9 mouse cellular contexts compared by ENCODE assay signal in the genomic region with DNA sequence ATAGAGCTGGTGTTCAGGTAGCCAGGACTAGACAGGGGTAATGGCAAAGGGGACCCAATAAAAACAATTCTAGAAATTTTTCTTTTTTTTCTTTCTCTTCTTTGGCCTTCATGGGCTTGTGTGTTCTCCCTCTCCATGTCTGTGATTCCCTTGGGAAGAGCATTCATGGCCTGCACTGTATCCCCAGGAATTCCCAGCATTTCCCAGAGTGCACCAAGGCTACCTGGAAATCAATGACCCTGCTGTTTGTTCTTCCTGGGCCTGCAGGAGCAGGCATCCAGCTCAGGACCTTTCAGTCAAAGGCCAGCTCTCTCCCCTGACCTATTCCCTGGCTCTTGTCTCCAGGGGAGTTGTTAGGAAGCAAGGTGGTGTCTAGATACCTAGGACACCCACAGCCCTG. TPM values are rescaled to one million over a fixed set of nuclear protein-coding genes. Genes with fewer than 3 reads are reported as not detected.
A peak's percentile ranks its signal among the peaks of the same experiment; 100 is the strongest.
DNase-seq lines count a peak whose midpoint lies in the region; ATAC-seq lines count a peak whose summit lies in the region.
"Had no signal": no experiment of that assay in that cellular context is flagged by ENCODE, and none has a peak within 500 bp of the region (broad histone marks: within the 10 kb centered on the region; RNA-seq: fewer than 3 reads in every experiment).

No protein-coding gene starts in this region.

- H3K9ac ChIP-seq in kidney, embryonic 14.5 days (ENCODE audit: low read depth, low read length): no peak overlapping the region
- H3K9ac ChIP-seq in forebrain, embryonic 13.5 days: peak overlapping the region; percentile 81; the same call in 1 of the 2 replicates
- no peak overlapping the region for H3K9ac ChIP-seq in midbrain, embryonic 16.5 days (ENCODE audit: low read depth, low read length)

- no peak overlapping the region for H3K27ac ChIP-seq in kidney, embryonic 14.5 days (ENCODE audit: low read depth, low read length)
- no peak overlapping the region for H3K27ac ChIP-seq in forebrain, embryonic 13.5 days
- no peak overlapping the region for H3K27ac ChIP-seq in midbrain, embryonic 16.5 days (ENCODE audit: low read length)
- H3K27ac ChIP-seq: gastrocnemius, adult 2 months had no signal

- no peak for DNase-seq in kidney, postnatal 10 days
- DNase-seq in liver: peak; percentile 12
- no peak for DNase-seq in left cerebral cortex, postnatal 4 days
- DNase-seq in urinary bladder, postnatal 14 days (ENCODE audit: low spot score): no peak
- no peak for DNase-seq in thymus, postnatal 14 days
- DNase-seq: gastrocnemius, adult 2 months had no signal

- H3K4me1 ChIP-seq in kidney, embryonic 14.5 days (ENCODE audit: control insufficient read depth, insufficient read depth, low read length): no peaks in the 10 kb centered on the region
- H3K4me1 ChIP-seq in forebrain, embryonic 13.5 days: peaks cover 28% of the 10 kb centered on the region
- peaks cover 22% of the 10 kb centered on the region for H3K4me1 ChIP-seq in midbrain, embryonic 16.5 days (ENCODE audit: control insufficient read depth, insufficient read depth, low read length)

- no peak overlapping the region for H3K4me3 ChIP-seq in kidney, embryonic 14.5 days (ENCODE audit: low read length)
- no peak overlapping the region for H3K4me3 ChIP-seq in forebrain, embryonic 13.5 days
- H3K4me3 ChIP-seq in midbrain, embryonic 16.5 days (ENCODE audit: low read depth, low read length): no peak overlapping the region

- intact Hi-C loops in left cerebral cortex, postnatal 4 days (cut with DNase I): no loop called here

- peaks cover 8% of the 10 kb centered on the region; the same call in 1 of the 2 replicates for H3K27me3 ChIP-seq in kidney, embryonic 14.5 days (ENCODE audit: control insufficient read depth, insufficient read depth, low read length)
- peaks cover 9% of the 10 kb centered on the region for H3K27me3 ChIP-seq in forebrain, embryonic 13.5 days
- no peaks in the 10 kb centered on the region; the same call in 1 of the 2 replicates for H3K27me3 ChIP-seq in midbrain, embryonic 16.5 days (ENCODE audit: control insufficient read depth, insufficient read depth, low read depth, low read length)

- no peak for ATAC-seq in kidney, embryonic 14.5 days (ENCODE audit: low FRiP score, low TSS enrichment)
- no peak for ATAC-seq in forebrain, embryonic 13.5 days
- ATAC-seq in midbrain, embryonic 16.5 days: no peak

- H3K4me2 ChIP-seq in kidney, embryonic 14.5 days (replicated peaks; ENCODE audit: low read depth, low read length): peak overlapping the region; percentile 98; the same call in 1 of the 2 replicates
- peak overlapping the region; percentile 92 for H3K4me2 ChIP-seq in forebrain, embryonic 13.5 days
- H3K4me2 ChIP-seq in midbrain, embryonic 16.5 days (ENCODE audit: low read length): peak overlapping the region; percentile 98

- no peaks in the 10 kb centered on the region for H3K36me3 ChIP-seq in kidney, embryonic 14.5 days (ENCODE audit: control insufficient read depth, insufficient read depth, low read length)
- H3K36me3 ChIP-seq in forebrain, embryonic 13.5 days (ENCODE audit: poor library complexity, severe bottlenecking): no peaks in the 10 kb centered on the region
- no peaks in the 10 kb centered on the region for H3K36me3 ChIP-seq in midbrain, embryonic 16.5 days (ENCODE audit: control insufficient read depth, insufficient read depth, low read length)

- no peaks in the 10 kb centered on the region for H3K9me3 ChIP-seq in kidney, embryonic 14.5 days (ENCODE audit: control insufficient read depth, low read length)
- no peaks in the 10 kb centered on the region for H3K9me3 ChIP-seq in forebrain, embryonic 13.5 days (replicated peaks)
- no peaks in the 10 kb centered on the region for H3K9me3 ChIP-seq in midbrain, embryonic 16.5 days (replicated peaks; ENCODE audit: control insufficient read depth, low read length, poor library complexity, severe bottlenecking)

RNA-seq across cellular contexts. Expression of gene Sox5, which starts 1.5 kb away (rescaled TPM):
- polyA plus RNA-seq in kidney, embryonic 14.5 days (2014; fragmentation: Nextera tagmentation; extraction: Ambion mirVana): 9.5 and 13.0 TPM in 2 replicates
- 152 and 198 TPM in 2 replicates for polyA plus RNA-seq in forebrain, embryonic 13.5 days (2015; fragmentation: Nextera tagmentation; extraction: Ambion mirVana)
- 43.3 and 51.8 TPM in 2 replicates for polyA plus RNA-seq in midbrain, embryonic 16.5 days (2015; fragmentation: Nextera tagmentation; extraction: Ambion mirVana)
- total RNA-seq in left cerebral cortex, postnatal 4 days (2021): 100 to 1,000 TPM; 138 to 165 TPM
